Mouse (Mus musculus): Measurements from ENCODE around the gene Sp1.

Sp1 gene

GRCm38 (mm10) chr15:102473246-102473645, 67.3 kb downstream of the Sp1 start:
- no peak for DNase-seq (ENCODE audit: low spot score)

DNA sequence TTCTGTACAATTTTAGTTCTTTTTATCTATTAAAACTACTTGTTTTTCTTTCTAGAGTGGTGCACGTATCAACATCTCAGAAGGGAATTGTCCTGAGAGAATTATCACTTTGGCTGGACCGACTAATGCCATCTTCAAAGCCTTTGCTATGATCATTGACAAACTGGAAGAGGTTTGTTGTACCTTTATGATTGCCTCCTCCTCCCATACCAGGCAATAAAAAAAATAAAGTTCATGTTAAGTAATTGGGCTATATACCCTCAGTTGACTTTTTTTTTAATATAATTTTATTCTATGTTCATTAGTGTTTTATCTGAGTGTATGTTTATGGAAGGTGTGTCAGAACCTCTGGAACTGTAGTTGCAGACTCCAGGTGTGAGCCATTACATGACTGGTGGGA, 68.6 kb downstream of the Sp1 start:
- no peak for DNase-seq (ENCODE audit: low spot score)

- DNase-seq (ENCODE audit: low spot score): no peak
These were observed 77.2 kb downstream of the Sp1 start for GRCm38 (mm10) chr15:102483136-102483535.

DNA sequence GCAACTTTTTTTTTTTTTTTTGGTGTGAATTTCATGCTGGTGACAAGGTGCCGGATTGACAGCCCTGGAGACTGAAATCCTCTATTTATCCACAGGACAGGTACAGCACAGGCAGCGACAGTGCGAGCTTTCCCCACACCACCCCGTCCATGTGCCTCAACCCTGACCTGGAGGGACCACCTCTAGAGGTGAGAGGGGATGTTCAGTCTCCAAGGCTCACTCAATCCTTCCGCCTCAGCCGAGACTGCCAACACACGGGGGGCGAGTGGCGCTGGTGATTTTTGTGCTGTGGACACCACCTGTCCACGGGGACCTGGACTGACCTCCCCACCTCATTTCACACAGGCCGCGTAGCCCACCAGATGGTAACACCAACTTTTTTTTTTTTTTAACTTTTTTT, 79.9 kb downstream of the Sp1 start:
- DNase-seq (ENCODE audit: low spot score): no peak

Measured in ovary, postnatal 36 days (tissue).